Mouse (Mus musculus): Measurements from ENCODE around the gene Apoa5. TPM values are rescaled to one million over a fixed set of nuclear protein-coding genes. Genes with fewer than 3 reads are reported as not detected.

Apoa5 gene
- not detected in 2 replicates for polyA plus RNA-seq (2014; fragmentation: Nextera tagmentation; extraction: Ambion mirVana)

GRCm38 (mm10) chr9:46268343-46268873, at the start of gene Apoa5:
TSS of gene Apoa5 (plus strand) at chr9:46268633.
- ATAC-seq (ENCODE audit: low FRiP score) (no peak), DNase-seq (ENCODE audit: low spot score) (no peak)
- Histone ChIP-seq H3K9me3 (ENCODE audit: control insufficient read depth, low read length) (no peaks in the 10 kb centered on the region), H3K9ac (ENCODE audit: low read depth, low read length) (no peak within 1 kb of the TSS), H3K36me3 (ENCODE audit: control insufficient read depth, insufficient read depth, low read length) (no peaks in the 10 kb centered on the region), H3K4me1 (replicated peaks; ENCODE audit: control insufficient read depth, insufficient read depth, low read length) (no peaks in the 10 kb centered on the region), H3K27ac (ENCODE audit: low read depth, low read length) (no peak within 1 kb of the TSS), H3K27me3 (ENCODE audit: control insufficient read depth, insufficient read depth, low read length) (peaks cover 10% of the 10 kb centered on the region), H3K4me3 (ENCODE audit: low read depth, low read length) (no peak within 1 kb of the TSS), H3K4me2 (replicated peaks; ENCODE audit: low read depth, low read length) (no peak within 1 kb of the TSS)
- WGBS, result 61% methylated on average over 7 of the region's 7 CpGs

- WGBS, result 86% methylated on average over 6 of the region's 6 CpGs
- Histone ChIP-seq H3K36me3 (ENCODE audit: control insufficient read depth, insufficient read depth, low read length) (peaks cover 3% of the 10 kb centered on the region), H3K27me3 (ENCODE audit: control insufficient read depth, insufficient read depth, low read length) (no peaks in the 10 kb centered on the region), H3K27ac (ENCODE audit: low read depth, low read length) (no peak overlapping the region), H3K4me2 (replicated peaks; ENCODE audit: low read depth, low read length) (no peak overlapping the region), H3K4me3 (ENCODE audit: low read depth, low read length) (no peak overlapping the region), H3K4me1 (replicated peaks; ENCODE audit: control insufficient read depth, insufficient read depth, low read length) (no peaks in the 10 kb centered on the region), H3K9ac (ENCODE audit: low read depth, low read length) (no peak overlapping the region), H3K9me3 (ENCODE audit: control insufficient read depth, low read length) (no peaks in the 10 kb centered on the region)
- DNase-seq (ENCODE audit: low spot score), result no peak
- ATAC-seq (ENCODE audit: low FRiP score), result no peak
Measured at GRCm38 (mm10) chr9:46223090-46223489, 45.3 kb upstream of the Apoa5 start.

- no peaks in the 10 kb centered on the region for H3K27me3 ChIP-seq (ENCODE audit: control insufficient read depth, insufficient read depth, low read length)
- ATAC-seq (ENCODE audit: low FRiP score) (no peak), DNase-seq (ENCODE audit: low spot score) (no peak)
- H3K27ac ChIP-seq (ENCODE audit: low read depth, low read length), result no peak overlapping the region
- peaks cover 3% of the 10 kb centered on the region for H3K36me3 ChIP-seq (ENCODE audit: control insufficient read depth, insufficient read depth, low read length)
- no peaks in the 10 kb centered on the region for H3K9me3 ChIP-seq (ENCODE audit: control insufficient read depth, low read length)
- H3K4me3 ChIP-seq (ENCODE audit: low read depth, low read length), result no peak overlapping the region
- 83% methylated on average over 3 of the region's 3 CpGs for WGBS
- no peaks in the 10 kb centered on the region for H3K4me1 ChIP-seq (replicated peaks; ENCODE audit: control insufficient read depth, insufficient read depth, low read length)
- no peak overlapping the region for H3K9ac ChIP-seq (ENCODE audit: low read depth, low read length)
- H3K4me2 ChIP-seq (replicated peaks; ENCODE audit: low read depth, low read length), result no peak overlapping the region
Measured at GRCm38 (mm10) chr9:46224101-46224500, 44.3 kb upstream of the Apoa5 start.

- ATAC-seq (ENCODE audit: low FRiP score), result no peak
Measured at GRCm38 (mm10) chr9:46224945-46225660, 43.3 kb upstream of the Apoa5 start.

GRCm38 (mm10) chr9:46227064-46227614, 41.3 kb upstream of the Apoa5 start:
- Histone ChIP-seq H3K9me3 (ENCODE audit: control insufficient read depth, low read length) (no peaks in the 10 kb centered on the region), H3K27me3 (ENCODE audit: control insufficient read depth, insufficient read depth, low read length) (no peaks in the 10 kb centered on the region; the same call in 1 of the 2 replicates), H3K4me1 (replicated peaks; ENCODE audit: control insufficient read depth, insufficient read depth, low read length) (no peaks in the 10 kb centered on the region), H3K9ac (ENCODE audit: low read depth, low read length) (no peak overlapping the region), H3K4me2 (replicated peaks; ENCODE audit: low read depth, low read length) (no peak overlapping the region), H3K27ac (ENCODE audit: low read depth, low read length) (no peak overlapping the region), H3K4me3 (ENCODE audit: low read depth, low read length) (no peak overlapping the region), H3K36me3 (ENCODE audit: control insufficient read depth, insufficient read depth, low read length) (no peaks in the 10 kb centered on the region; the same call in 1 of the 2 replicates)
- WGBS, result 92% methylated on average over 3 of the region's 3 CpGs
- ATAC-seq (ENCODE audit: low FRiP score) (no peak), DNase-seq (ENCODE audit: low spot score) (no peak)

More at GRCm38 (mm10) chr9:46224945-46225660, 43.3 kb upstream of the Apoa5 start:
- 73% methylated on average over 5 of the region's 5 CpGs for whole genome bisulfite sequencing
- Histone ChIP-seq H3K9ac (ENCODE audit: low read depth, low read length) (no peak overlapping the region), H3K36me3 (ENCODE audit: control insufficient read depth, insufficient read depth, low read length) (peaks cover 3% of the 10 kb centered on the region), H3K9me3 (ENCODE audit: control insufficient read depth, low read length) (no peaks in the 10 kb centered on the region), H3K27ac (ENCODE audit: low read depth, low read length) (no peak overlapping the region), H3K4me1 (replicated peaks; ENCODE audit: control insufficient read depth, insufficient read depth, low read length) (no peaks in the 10 kb centered on the region), H3K4me2 (replicated peaks; ENCODE audit: low read depth, low read length) (no peak overlapping the region), H3K27me3 (ENCODE audit: control insufficient read depth, insufficient read depth, low read length) (no peaks in the 10 kb centered on the region), H3K4me3 (ENCODE audit: low read depth, low read length) (no peak overlapping the region)
- no peak for DNase-seq (ENCODE audit: low spot score)

GRCm38 (mm10) chr9:46228491-46228890, 39.9 kb upstream of the Apoa5 start, which contains the start of gene Apoa1:
TSS of gene Apoa1 (plus strand) at chr9:46228580.
- Histone ChIP-seq H3K4me2 (replicated peaks; ENCODE audit: low read depth, low read length) (no peak within 1 kb of the TSS), H3K27ac (ENCODE audit: low read depth, low read length) (no peak within 1 kb of the TSS), H3K9me3 (ENCODE audit: control insufficient read depth, low read length) (no peaks in the 10 kb centered on the region), H3K27me3 (ENCODE audit: control insufficient read depth, insufficient read depth, low read length) (no peaks in the 10 kb centered on the region; the same call in 1 of the 2 replicates), H3K36me3 (ENCODE audit: control insufficient read depth, insufficient read depth, low read length) (no peaks in the 10 kb centered on the region), H3K4me3 (ENCODE audit: low read depth, low read length) (no peak within 1 kb of the TSS), H3K4me1 (replicated peaks; ENCODE audit: control insufficient read depth, insufficient read depth, low read length) (no peaks in the 10 kb centered on the region), H3K9ac (ENCODE audit: low read depth, low read length) (no peak within 1 kb of the TSS)
- 68% methylated on average over 9 of the region's 9 CpGs for WGBS
- ATAC-seq (ENCODE audit: low FRiP score) (no peak), DNase-seq (ENCODE audit: low spot score) (no peak)

- ATAC-seq (ENCODE audit: low FRiP score) (peak; percentile 84), DNase-seq (ENCODE audit: low spot score) (peak; percentile 86)
- Histone ChIP-seq H3K4me2 (replicated peaks; ENCODE audit: low read depth, low read length) (peak overlapping the region; percentile 62), H3K27ac (ENCODE audit: low read depth, low read length) (no peak overlapping the region), H3K4me3 (ENCODE audit: low read depth, low read length) (peak overlapping the region; percentile 33), H3K27me3 (ENCODE audit: control insufficient read depth, insufficient read depth, low read length) (no peaks in the 10 kb centered on the region; the same call in 1 of the 2 replicates), H3K4me1 (replicated peaks; ENCODE audit: control insufficient read depth, insufficient read depth, low read length) (no peaks in the 10 kb centered on the region), H3K9ac (ENCODE audit: low read depth, low read length) (peak overlapping the region; percentile 55), H3K9me3 (ENCODE audit: control insufficient read depth, low read length) (no peaks in the 10 kb centered on the region), H3K36me3 (ENCODE audit: control insufficient read depth, insufficient read depth, low read length) (no peaks in the 10 kb centered on the region)
- WGBS, result 16% methylated on average over 37 of the region's 37 CpGs
Measured at GRCm38 (mm10) chr9:46229573-46230449, 38.6 kb upstream of the Apoa5 start.

GRCm38 (mm10) chr9:46230450-46230975, 37.9 kb upstream of the Apoa5 start:
- peak overlapping the region; percentile 33 for H3K4me3 ChIP-seq (ENCODE audit: low read depth, low read length)
- no peaks in the 10 kb centered on the region; the same call in 1 of the 2 replicates for H3K27me3 ChIP-seq (ENCODE audit: control insufficient read depth, insufficient read depth, low read length)
- peak overlapping the region; percentile 62 for H3K4me2 ChIP-seq (replicated peaks; ENCODE audit: low read depth, low read length)
- 25% methylated on average over 13 of the region's 13 CpGs for WGBS
- no peaks in the 10 kb centered on the region for H3K9me3 ChIP-seq (ENCODE audit: control insufficient read depth, low read length)
- ATAC-seq (ENCODE audit: low FRiP score) (0 out of 2 replicates have a peak, but pooled peaks have one; percentile 22), DNase-seq (ENCODE audit: low spot score) (no peak)
- no peak overlapping the region for H3K27ac ChIP-seq (ENCODE audit: low read depth, low read length)
- no peaks in the 10 kb centered on the region for H3K36me3 ChIP-seq (ENCODE audit: control insufficient read depth, insufficient read depth, low read length)
- peak overlapping the region; percentile 55 for H3K9ac ChIP-seq (ENCODE audit: low read depth, low read length)
- H3K4me1 ChIP-seq (replicated peaks; ENCODE audit: control insufficient read depth, insufficient read depth, low read length), result no peaks in the 10 kb centered on the region

Data from hindbrain, embryonic 11.5 days (tissue).